Mouse (Mus musculus): ENCODE data around the gene Tmie.

DNA sequence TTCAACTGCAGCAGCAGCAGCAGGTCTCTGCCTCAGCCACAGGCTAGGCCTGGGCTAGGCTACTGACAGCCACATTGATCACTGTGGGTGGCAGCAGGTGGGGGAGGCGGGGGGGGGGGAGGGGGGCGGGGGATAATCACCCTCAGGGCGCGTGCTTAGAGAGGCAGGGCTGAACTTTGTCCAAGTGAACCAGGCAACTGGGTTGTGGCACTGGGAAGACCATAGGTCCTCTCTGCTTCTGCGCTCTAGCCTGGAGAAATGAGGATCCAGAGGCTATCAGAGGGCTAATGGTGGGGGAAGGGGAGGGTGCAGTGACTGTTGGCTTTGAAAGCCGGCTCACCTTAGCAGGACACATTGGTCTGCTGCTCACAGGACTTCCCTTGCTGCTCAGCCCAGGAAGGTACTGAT, 4.6 kb downstream of the Tmie start:
- TF ChIP-seq CTCF (conservative IDR thresholded peaks at IDR 0.05 in 1 of 2, IDR thresholded peaks at IDR 0.05 in 1 of 2; ENCODE audit: low read depth in 2 of 2, low read length in 2 of 2): no peak
- no peak for TF ChIP-seq TCF12 (IDR thresholded peaks at IDR 0.05; ENCODE audit: low read depth, low read length)
- TF ChIP-seq NELFE (IDR thresholded peaks at IDR 0.05; ENCODE audit: low read depth, low read length): no peak
- no peak for TF ChIP-seq TBP (conservative IDR thresholded peaks at IDR 0.05; ENCODE audit: low read depth, low read length)
- TF ChIP-seq HCFC1 (IDR thresholded peaks at IDR 0.05; ENCODE audit: low read depth, low read length): no peak
- TF ChIP-seq USF2 (conservative IDR thresholded peaks at IDR 0.05; ENCODE audit: low read depth, low read length): no peak
- TF ChIP-seq POLR2A (IDR thresholded peaks at IDR 0.05; ENCODE audit: low read depth, low read length): no peak
- no peak for TF ChIP-seq ELF1 (IDR thresholded peaks at IDR 0.05; ENCODE audit: low read depth, low read length)
- TF ChIP-seq RCOR1 (conservative IDR thresholded peaks at IDR 0.05; ENCODE audit: low read depth, low read length): no peak
- TF ChIP-seq ZC3H11A (IDR thresholded peaks at IDR 0.05; ENCODE audit: low read depth, low read length): no peak
- TF ChIP-seq E2F4 (IDR thresholded peaks at IDR 0.05; ENCODE audit: insufficient replicate concordance, low read depth, low read length): no peak

Measured in CH12.LX (cell line).